Mouse (Mus musculus) spleen, adult 2 months (tissue): Measurements from ENCODE around the gene Ptprh.

ENCODE experiments used
- CTCF ChIP-seq: fragments of 200-500 bp; IDR thresholded peaks from 2 replicates; pipeline ENCODE4 v1.5.1; 2011; ENCODE audit warnings: mild to moderate bottlenecking, inconsistent platforms; ENCODE audit not compliant: insufficient read depth, insufficient read length, insufficient replicate concordance; ENCODE audit errors: extremely low read depth
- POLR2A ChIP-seq: fragments of 200-500 bp; IDR thresholded peaks from 2 replicates; pipeline ENCODE4 v1.6.1; 2011; ENCODE audit warnings: low read depth, low read length, inconsistent platforms

- TF ChIP-seq CTCF (no peak), POLR2A (no peak)
Measured at GRCm38 (mm10) chr7:4612386-4612785, 8.5 kb upstream of the Ptprh start.
